Mouse (Mus musculus) lung, adult 2 months (tissue): ENCODE measurements around the gene Rnase2b. TPM values are rescaled to one million over a fixed set of nuclear protein-coding genes. Genes with fewer than 3 reads are reported as not detected.
"Not testable (repeated sequence)": the region's sequence is repeated elsewhere in the genome, so short reads cannot be mapped to it uniquely, and the experiment has no call there.

Experiments used
- DNase-seq: peaks from one replicate; pipeline ENCODE4 v3.0.0; 2022
- H3K4me1 ChIP-seq: fragments of 200-500 bp; 2 replicates; pipeline ENCODE4 v1.6.1; 2011; ENCODE audit warnings: low read length; ENCODE audit not compliant: control insufficient read depth, insufficient read depth
- H3K4me3 ChIP-seq: fragments of 200-500 bp; replicated peaks from 2 replicates; pipeline ENCODE3; 2011; ENCODE audit warnings: low read depth, mild to moderate bottlenecking, control low read depth, low read length; ENCODE audit errors: extremely low read depth
- CTCF ChIP-seq: fragments of 200-500 bp; IDR thresholded peaks from 2 replicates; pipeline ENCODE4 v1.5.1; 2011; ENCODE audit warnings: mild to moderate bottlenecking, low read length, control low read depth; ENCODE audit not compliant: insufficient read depth
- POLR2A ChIP-seq: fragments of 200-500 bp; IDR thresholded peaks from 2 replicates; pipeline ENCODE4 v1.6.1; 2011; ENCODE audit warnings: low read depth, mild to moderate bottlenecking, control low read depth, low read length, borderline replicate concordance; ENCODE audit errors: extremely low read depth
- WGBS: fragments of 180-500 bp; shearing (Covaris S2); methylation state at CpG from one replicate; pipeline ENCODE4 v1.1.7; 2018; 5-methylcytosine and 5-hydroxymethylcytosine counted together
- polyA plus RNA-seq: library from polyadenylated mRNA; depleted of rRNA; stranded (reverse); fragments of >200 nt; gene quantifications from 2 replicates; pipeline ENCODE4 v1.2.3, GENCODE M21; 2012

The Rnase2b gene
- polyA plus RNA-seq, 1 experiment: 0.40 TPM

DNA sequence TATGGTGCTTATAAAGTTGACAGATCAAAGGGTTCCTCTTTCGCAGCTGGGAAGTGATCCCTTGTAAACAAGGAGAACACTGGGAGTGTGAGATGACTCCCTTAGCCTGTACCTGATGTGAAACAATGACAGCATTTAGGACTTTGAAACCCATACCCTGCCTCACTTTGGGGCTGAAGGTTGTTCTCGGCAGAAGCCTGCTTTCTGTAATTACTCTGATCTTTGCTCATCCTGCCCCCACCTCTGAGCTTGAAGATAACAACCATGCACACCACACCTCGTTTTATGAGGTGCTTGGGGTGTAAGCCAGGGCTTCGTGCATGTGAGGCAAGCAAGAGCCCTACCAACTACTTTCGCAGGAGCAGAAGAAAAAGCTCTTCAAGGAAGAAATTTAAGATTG is 12.9 kb upstream of the Rnase2b start:
- TF ChIP-seq POLR2A (no peak), CTCF (no peak)
- no peaks in the 10 kb centered on the region for H3K4me1 ChIP-seq
- 49% methylated on average over 5 of the region's 5 CpGs for WGBS
- no peak overlapping the region for H3K4me3 ChIP-seq
- no peak for DNase-seq

- WGBS: 83% methylated on average over 3 of the region's 3 CpGs
- TF ChIP-seq POLR2A: no peak
- TF ChIP-seq CTCF: no peak
- H3K4me3 ChIP-seq: no peak overlapping the region
- DNase-seq: no peak
- H3K4me1 ChIP-seq: no peaks in the 10 kb centered on the region
Measured at GRCm38 (mm10) chr14:51150206-51150831, 11.7 kb upstream of the Rnase2b start.

GRCm38 (mm10) chr14:51152249-51152870 is 9.7 kb upstream of the Rnase2b start:
- 54% methylated on average over 5 of the region's 5 CpGs for WGBS
- TF ChIP-seq POLR2A: no peak
- no peak for TF ChIP-seq CTCF
- H3K4me3 ChIP-seq: no peak overlapping the region
- DNase-seq: no peak
- H3K4me1 ChIP-seq: no peaks in the 10 kb centered on the region; the same call in 1 of the 2 replicates

GRCm38 (mm10) chr14:51156056-51156735 is 5.9 kb upstream of the Rnase2b start:
- 80% methylated on average over 5 of the region's 5 CpGs for WGBS
- DNase-seq: no peak
- H3K4me3 ChIP-seq: no peak overlapping the region
- H3K4me1 ChIP-seq: no peaks in the 10 kb centered on the region; the same call in 1 of the 2 replicates
- TF ChIP-seq CTCF: no peak
- TF ChIP-seq POLR2A: no peak

DNA sequence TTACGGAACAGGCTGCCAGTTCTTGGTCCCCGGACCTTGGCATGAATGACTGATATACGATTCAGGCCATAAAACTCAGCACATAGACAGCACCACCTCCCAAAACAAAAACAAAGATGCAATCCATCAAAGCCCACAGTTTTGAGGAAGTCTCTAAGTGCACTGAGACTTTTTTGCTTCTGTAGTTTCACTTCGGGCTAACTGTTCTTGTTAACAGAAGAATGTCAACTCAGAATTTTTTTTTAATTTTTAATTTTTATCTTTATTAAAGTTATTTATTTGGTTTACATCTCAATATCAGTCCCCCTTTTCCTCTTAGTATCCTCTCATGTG is 5.4 kb upstream of the Rnase2b start:
- TF ChIP-seq CTCF (no peak), POLR2A (no peak)
- 35% methylated on average over 4 of the region's 4 CpGs for WGBS
- DNase-seq: no peak
- H3K4me3 ChIP-seq: no peak overlapping the region
- H3K4me1 ChIP-seq: no peaks in the 10 kb centered on the region; the same call in 1 of the 2 replicates

- Histone ChIP-seq H3K4me3 (no peak overlapping the region), H3K4me1 (no peaks in the 10 kb centered on the region; the same call in 1 of the 2 replicates)
- no peak for TF ChIP-seq POLR2A
- no peak for TF ChIP-seq CTCF
- WGBS: 87% methylated on average over 1 of the region's 1 CpGs
- no peak for DNase-seq
Measured at GRCm38 (mm10) chr14:51157072-51157471, 5.0 kb upstream of the Rnase2b start.

GRCm38 (mm10) chr14:51163323-51163722 is 1.3 kb downstream of the Rnase2b start:
- H3K4me3 ChIP-seq: not testable (repeated sequence)
- WGBS: 46% methylated on average over 6 of the region's 6 CpGs

DNA sequence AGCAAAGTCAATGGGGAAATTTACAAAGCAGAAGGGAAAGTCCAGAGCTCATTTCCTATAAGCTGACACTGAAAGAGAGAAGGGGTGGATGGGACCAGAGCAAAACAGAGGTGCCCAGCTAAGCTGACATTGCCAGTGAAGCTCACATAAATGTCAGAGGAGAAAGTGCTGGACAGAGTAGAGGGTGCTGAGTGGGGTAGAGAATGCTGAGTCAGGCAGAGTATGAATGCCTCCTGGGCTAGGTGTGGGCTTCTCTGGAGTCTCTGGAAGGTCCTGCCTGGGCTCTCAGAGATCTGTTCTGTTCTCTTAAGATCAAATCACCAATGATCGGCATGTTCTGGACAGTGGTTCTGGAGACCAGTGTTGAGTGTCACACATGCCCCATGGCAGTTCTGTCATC is 3.4 kb downstream of the Rnase2b start:
- Histone ChIP-seq H3K4me3 (no peak overlapping the region), H3K4me1 (peaks cover 5% of the 10 kb centered on the region)
- no peak for DNase-seq
- TF ChIP-seq CTCF (no peak), POLR2A (no peak)
- whole genome bisulfite sequencing: 89% methylated on average over 1 of the region's 1 CpGs

More at GRCm38 (mm10) chr14:51163323-51163722, 1.3 kb downstream of the Rnase2b start:
- DNase-seq, H3K4me1 ChIP-seq: not testable (repeated sequence)

- DNase-seq: no peak
- Histone ChIP-seq H3K4me1 (peaks cover 5% of the 10 kb centered on the region), H3K4me3 (no peak overlapping the region)
- TF ChIP-seq POLR2A (no peak), CTCF (no peak)
Measured at GRCm38 (mm10) chr14:51166068-51166467, 4.0 kb downstream of the Rnase2b start.
